Mouse (Mus musculus) adrenal gland, postnatal 25 days (tissue): ENCODE data around the gene Birc2. TPM values are rescaled to one million over a fixed set of nuclear protein-coding genes. Genes with fewer than 3 reads are reported as not detected.

ENCODE experiments used
- DNase-seq: peaks from one replicate; pipeline ENCODE4 v3.0.0; 2021; ENCODE audit warnings: mixed read lengths
- microRNA-seq, 2 experiments: library from miRNA; unstranded; fragments of <30 nt; microRNA quantifications; one replicate each; pipeline ENCODE4 v1.2.0; 2021
- total RNA-seq: library from RNA; stranded (reverse); gene quantifications from 2 replicates; pipeline ENCODE4 v1.2.3, GENCODE M21; 2021

Birc2 gene
- total RNA-seq, 1 experiment from 2014 or later: 72.9 TPM

DNA sequence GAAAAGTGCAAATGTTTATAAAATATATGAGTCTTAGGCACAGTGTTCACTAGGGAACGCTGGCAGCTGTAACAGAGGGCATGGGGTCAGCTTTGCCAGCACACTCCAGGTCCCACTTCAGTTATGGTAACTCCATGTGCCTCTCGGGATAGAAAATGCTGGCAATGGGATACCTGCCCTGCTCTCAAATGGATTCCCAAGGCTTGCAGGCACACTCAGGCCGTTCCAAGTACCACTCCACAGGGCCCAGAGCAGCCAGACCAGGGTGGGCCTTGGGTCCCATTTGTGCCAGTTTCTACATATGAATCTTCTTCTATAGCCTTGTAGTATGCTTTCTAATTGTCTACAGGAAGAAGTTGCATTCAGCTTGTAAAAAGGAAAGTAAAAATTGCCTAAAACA, 51.5 kb downstream of the Birc2 start:
- no peak for DNase-seq

- DNase-seq: no peak
These were observed 52.2 kb downstream of the Birc2 start for GRCm38 (mm10) chr9:7784615-7785012.

- DNase-seq: no peak
These were observed 52.8 kb downstream of the Birc2 start for GRCm38 (mm10) chr9:7783823-7784614.

GRCm38 (mm10) chr9:7780250-7781150, 56.4 kb downstream of the Birc2 start:
- no peak for DNase-seq

GRCm38 (mm10) chr9:7779786-7780185, 57.1 kb downstream of the Birc2 start:
- DNase-seq: no peak

DNA sequence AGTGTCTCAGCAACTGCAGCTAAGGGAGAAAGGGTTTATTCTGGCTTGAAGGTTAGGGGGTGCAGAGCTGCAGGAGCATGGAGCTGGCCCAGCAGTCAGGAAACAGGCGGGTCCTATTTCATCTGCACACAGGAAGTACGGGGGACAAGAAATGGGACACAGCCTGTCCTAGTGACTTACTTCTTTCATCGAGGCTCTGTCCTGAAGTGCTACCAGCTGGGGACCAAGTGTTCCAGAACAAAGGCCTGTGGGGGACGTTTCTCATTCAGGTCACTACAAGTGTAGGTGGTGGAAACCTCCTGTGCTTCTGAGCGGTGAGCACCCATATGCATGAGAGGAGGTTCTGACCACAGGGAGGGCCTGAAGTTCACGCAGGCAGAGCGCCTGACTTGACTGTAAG, 58.1 kb downstream of the Birc2 start:
- no peak for DNase-seq

GRCm38 (mm10) chr9:7777652-7778051, 59.2 kb downstream of the Birc2 start:
- DNase-seq: peak; percentile 24

DNA sequence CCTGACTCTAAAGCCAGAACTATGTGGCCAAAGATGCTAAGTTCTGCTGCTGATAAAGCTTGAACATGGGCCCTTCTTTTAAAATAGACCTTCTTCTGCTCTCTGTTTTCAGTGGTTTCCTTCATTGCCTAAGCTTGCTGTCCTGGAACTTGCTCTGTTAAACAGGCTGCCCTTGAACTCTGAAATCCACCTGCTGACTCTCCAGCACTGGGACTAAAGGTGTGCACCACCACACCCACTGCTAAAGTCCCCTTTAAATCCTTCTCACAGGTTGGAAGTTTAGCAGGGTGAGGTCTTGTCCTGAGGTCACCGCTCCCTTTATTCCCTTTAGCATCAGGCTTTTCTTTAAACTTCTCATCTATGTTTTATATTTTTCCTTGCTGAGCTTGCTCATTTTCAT, 59.9 kb downstream of the Birc2 start:
- DNase-seq: no peak

DNA sequence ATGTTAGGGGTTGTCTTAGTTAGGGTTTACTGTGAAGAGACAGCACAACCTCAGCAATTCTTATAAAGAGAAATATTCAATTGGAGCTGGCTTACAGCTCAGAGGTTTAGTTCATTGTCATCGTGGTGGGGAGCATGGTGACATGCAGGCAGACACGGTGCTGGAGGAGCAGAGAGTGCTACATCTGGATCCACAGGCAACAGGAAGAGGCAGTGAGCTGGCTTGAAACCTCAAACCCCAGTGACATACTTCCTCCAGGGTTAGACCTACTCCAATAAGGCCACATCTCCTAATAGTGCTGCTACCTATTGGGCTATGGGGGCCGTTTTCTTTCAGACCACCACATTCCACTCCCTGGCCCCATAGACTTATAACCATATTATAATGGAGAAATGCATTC, 60.9 kb downstream of the Birc2 start:
- DNase-seq: no peak

DNA sequence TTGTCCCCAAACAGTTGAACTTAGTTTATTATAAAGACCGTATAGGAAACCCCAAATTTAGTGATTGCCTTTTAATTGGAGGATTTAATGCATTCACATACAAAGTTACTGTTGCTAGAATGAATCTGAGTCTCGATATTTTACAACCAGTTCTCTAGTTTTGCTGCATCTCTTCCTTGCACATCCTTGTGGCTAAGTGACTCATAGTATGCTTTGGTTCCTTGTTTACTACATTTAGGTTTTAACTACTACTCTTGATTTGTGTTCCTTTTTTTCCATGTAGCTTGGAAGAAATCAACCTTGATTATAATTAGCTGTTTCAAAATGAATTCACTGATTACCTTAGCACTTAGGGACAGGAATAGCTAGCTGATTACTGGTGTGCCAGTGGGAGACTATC, 61.9 kb downstream of the Birc2 start:
- no peak for DNase-seq

DNA sequence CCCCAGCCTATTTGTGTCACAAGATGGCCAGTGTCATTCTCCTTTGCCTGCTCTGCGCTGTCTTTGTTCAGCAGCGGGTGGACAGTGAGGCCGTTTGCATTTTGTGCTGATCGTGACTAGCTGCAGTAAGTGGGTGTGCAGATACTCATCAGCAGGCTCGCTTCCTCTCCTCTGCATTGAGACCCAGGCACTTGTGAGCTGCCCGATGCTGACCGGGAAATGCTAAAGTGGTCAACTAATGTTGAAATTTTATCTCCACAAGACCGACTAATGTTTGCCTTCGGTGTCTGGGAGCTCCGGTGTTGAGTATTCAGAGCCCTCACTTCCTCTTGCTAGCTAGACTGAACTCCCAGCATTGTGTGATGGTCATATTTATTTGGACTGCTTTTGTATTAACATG, 62.3 kb downstream of the Birc2 start:
- no peak for DNase-seq

DNA sequence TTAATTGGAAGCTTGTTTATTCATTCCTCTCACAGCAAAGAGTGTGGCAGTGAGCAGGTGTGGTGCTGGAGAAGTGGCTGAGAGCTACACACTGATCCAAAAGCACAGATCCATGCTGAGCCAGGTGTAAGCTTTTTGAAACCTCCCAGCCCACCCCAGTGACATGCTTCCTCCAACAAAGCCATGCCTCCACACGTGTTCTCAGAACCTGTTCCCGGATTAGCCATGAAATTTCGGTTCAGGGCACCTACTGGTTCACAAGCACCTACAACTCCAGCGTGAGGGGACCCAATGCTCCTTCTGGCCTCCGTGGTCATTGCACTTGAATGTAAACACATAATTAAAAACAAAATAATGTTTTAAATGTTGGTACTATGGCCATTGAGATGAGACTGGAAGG, 63.2 kb downstream of the Birc2 start:
- DNase-seq: no peak

DNA sequence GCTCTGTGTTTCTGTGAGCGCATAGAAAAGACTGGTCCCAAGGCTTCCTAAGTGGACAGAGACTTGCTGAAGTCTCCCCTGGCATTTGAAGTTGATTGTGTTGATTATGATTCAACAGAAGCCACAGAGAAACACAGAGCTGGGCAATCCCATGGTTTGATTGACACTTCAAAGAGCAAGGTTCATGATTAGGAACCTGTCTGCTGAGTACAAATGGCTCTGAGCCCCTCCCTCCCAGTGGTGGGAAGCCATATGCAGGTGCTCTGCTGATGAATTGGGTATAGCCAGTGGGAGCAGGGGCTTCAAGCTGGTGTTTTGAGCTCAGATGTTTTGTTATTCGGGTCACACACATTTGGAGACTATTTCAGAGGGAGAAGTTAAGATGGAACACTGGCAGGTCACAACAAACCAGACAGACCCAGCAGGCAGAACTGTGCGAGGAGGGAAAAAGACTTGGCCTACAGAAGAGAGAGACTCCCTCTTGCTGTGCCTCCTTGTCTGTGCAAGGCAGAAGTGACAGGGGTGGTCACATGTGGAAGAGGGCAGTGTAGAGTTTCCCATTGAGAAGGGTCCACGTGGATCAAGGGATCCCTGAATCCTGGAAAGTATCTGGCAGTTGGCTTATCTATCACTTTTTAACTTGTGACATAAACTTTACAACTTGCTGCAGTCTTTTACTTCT, 64.0 kb downstream of the Birc2 start:
- no peak for DNase-seq

- DNase-seq: no peak
These were observed 64.5 kb downstream of the Birc2 start for GRCm38 (mm10) chr9:7772361-7772760.

DNA sequence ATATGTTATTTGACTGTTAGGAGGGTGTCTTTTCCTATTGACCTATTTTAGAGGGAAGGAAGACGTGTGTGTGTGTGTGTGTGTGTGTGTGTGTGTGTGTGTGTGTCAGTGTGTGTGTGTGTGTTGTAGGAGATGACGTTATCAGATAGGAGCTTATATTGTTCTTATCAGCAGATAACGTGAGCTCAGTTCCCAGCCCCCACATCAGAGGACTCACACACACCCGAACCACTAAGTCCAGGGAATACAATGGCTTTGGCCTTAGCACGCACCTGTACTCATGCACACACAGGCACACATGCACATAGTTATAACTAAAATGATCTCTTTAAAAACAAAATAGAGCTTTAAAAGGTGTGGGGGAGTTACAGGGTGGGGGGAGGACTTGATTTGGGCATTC, 67.4 kb downstream of the Birc2 start:
- no peak for DNase-seq

DNA sequence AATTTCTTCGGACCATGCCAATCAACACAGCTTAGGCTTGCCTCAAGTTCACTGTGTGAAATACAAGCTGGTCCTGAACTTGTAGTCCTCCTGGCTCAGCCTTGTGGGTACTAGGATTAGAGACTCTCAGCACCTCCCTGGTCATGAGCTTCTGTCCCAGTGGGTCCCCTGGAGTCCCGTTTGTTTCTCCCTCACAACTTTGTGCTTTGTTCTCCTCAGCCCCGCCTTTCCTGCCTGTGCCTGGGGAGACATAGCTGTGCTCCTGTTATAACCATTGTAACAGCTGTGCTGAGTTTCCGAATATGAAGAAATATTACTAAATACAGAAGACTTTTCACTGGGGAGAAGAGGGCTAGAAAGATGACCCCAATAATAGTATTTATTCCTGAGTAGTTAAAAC, 67.8 kb downstream of the Birc2 start:
- no peak for DNase-seq

Small RNA genes within 50 kb of the gene (microRNA-seq; reads per million reads assigned to microRNA genes)
- 1.1 to 1.4 reads per million in 2 experiments for gene Mir5618

Other genes starting within 250 kb of the Birc2 start
- not detected in 2 replicates for gene Mmp20, start 208.8 kb downstream of the Birc2 start, total RNA-seq
- not detected in 2 replicates for gene Mmp7, start 145.0 kb downstream of the Birc2 start, total RNA-seq
- gene Tmem123, start 73.0 kb downstream of the Birc2 start, total RNA-seq: 209 TPM in 2 replicates
- gene Birc3, start 36.1 kb upstream of the Birc2 start, total RNA-seq: 36.9 and 44.4 TPM in 2 replicates
- gene Yap1, start 167.5 kb upstream of the Birc2 start, total RNA-seq: 81.7 and 83.4 TPM in 2 replicates
- 2.9 and 4.0 TPM in 2 replicates for gene Cfap300, start 205.8 kb upstream of the Birc2 start, total RNA-seq